In genomic region chr13:37749485-37749884, GRCm38 (mm10) we compare ENCODE assay signal across 9 mouse cellular contexts. TPM values are rescaled to one million over a fixed set of nuclear protein-coding genes. Genes with fewer than 3 reads are reported as not detected.
DNase-seq lines count a peak whose midpoint lies in the region; ATAC-seq and TF ChIP-seq lines count a peak whose summit lies in the region.
"Had no signal": no experiment of that assay in that cellular context is flagged by ENCODE, and none has a peak within 500 bp of the region (broad histone marks: within the 10 kb centered on the region; RNA-seq: fewer than 3 reads in every experiment).

No protein-coding gene starts in this region.

- no peak for TF ChIP-seq CTCF in olfactory bulb, adult 2 months (IDR thresholded peaks at IDR 0.05; ENCODE audit: insufficient read depth, low read depth, low read length)

- peaks cover 22% of the 10 kb centered on the region for H3K4me1 ChIP-seq in embryonic facial prominence, embryonic 10.5 days
- no peaks in the 10 kb centered on the region for H3K4me1 ChIP-seq in hindbrain, embryonic 16.5 days (ENCODE audit: control insufficient read depth, insufficient read depth, low read depth, low read length)
- peaks cover 12% of the 10 kb centered on the region for H3K4me1 ChIP-seq in olfactory bulb, adult 2 months (ENCODE audit: control insufficient read depth, insufficient read depth, low read length)

- 14% methylated on average over 3 of the region's 3 CpGs for WGBS in embryonic facial prominence, embryonic 10.5 days
- 13% methylated on average over 3 of the region's 3 CpGs for WGBS in hindbrain, embryonic 16.5 days
- 19% methylated on average over 3 of the region's 3 CpGs for WGBS in olfactory bulb, adult 2 months

- H3K4me2 ChIP-seq in hindbrain, embryonic 16.5 days (ENCODE audit: low read length), result no peak overlapping the region

- ATAC-seq in hindbrain, embryonic 16.5 days, result peak; percentile 56; the same call in 1 of the 2 replicates
- ATAC-seq in megakaryocyte, adult 5-6 weeks (ENCODE audit: poor library complexity, severe bottlenecking), result no peak

- H3K4me3 ChIP-seq in embryonic facial prominence, embryonic 10.5 days, result no peak overlapping the region
- H3K4me3 ChIP-seq in hindbrain, embryonic 16.5 days (ENCODE audit: low read length), result no peak overlapping the region
- H3K4me3 ChIP-seq in olfactory bulb, adult 2 months (ENCODE audit: insufficient read depth, low read depth, low read length), result no peak overlapping the region
- H3K4me3 ChIP-seq: left cerebral cortex, adult 2 months had no signal

- no peak overlapping the region for H3K27ac ChIP-seq in embryonic facial prominence, embryonic 10.5 days (replicated peaks)
- no peak overlapping the region for H3K27ac ChIP-seq in hindbrain, embryonic 16.5 days (ENCODE audit: low read depth, low read length)
- peak overlapping the region; percentile 51; the same call in 1 of the 2 replicates for H3K27ac ChIP-seq in olfactory bulb, adult 2 months (ENCODE audit: insufficient read depth, low read depth, low read length)
- H3K27ac ChIP-seq: left cerebral cortex, adult 2 months had no signal

- no peak overlapping the region for H3K9ac ChIP-seq in hindbrain, embryonic 16.5 days (ENCODE audit: low read depth, low read length)

- H3K36me3 ChIP-seq in embryonic facial prominence, embryonic 10.5 days (replicated peaks), result no peaks in the 10 kb centered on the region
- H3K36me3 ChIP-seq in hindbrain, embryonic 16.5 days (ENCODE audit: control insufficient read depth, insufficient read depth, low read length), result no peaks in the 10 kb centered on the region

- peaks cover 9% of the 10 kb centered on the region; the same call in 1 of the 2 replicates for H3K27me3 ChIP-seq in embryonic facial prominence, embryonic 10.5 days (replicated peaks; ENCODE audit: low read depth, poor library complexity, severe bottlenecking)
- H3K27me3 ChIP-seq in hindbrain, embryonic 16.5 days (replicated peaks; ENCODE audit: control insufficient read depth, insufficient read depth, low read length), result no peaks in the 10 kb centered on the region

- DNase-seq in layer of hippocampus, postnatal 14 days (ENCODE audit: low spot score in 2 of 2), result peak; percentile 3 to 4
- DNase-seq in layer of hippocampus, adult 9-10 months (ENCODE audit: low spot score), result no peak
- DNase-seq in embryonic facial prominence, embryonic 10.5 days (ENCODE audit: low spot score), result peak; percentile 23
- DNase-seq in cerebellum, postnatal 25 days, result no peak
- no peak for DNase-seq in adrenal gland, adult (ENCODE audit: inconsistent age in 2 of 2, low spot score in 1 of 2)

- no peaks in the 10 kb centered on the region for H3K9me3 ChIP-seq in embryonic facial prominence, embryonic 10.5 days
- H3K9me3 ChIP-seq in hindbrain, embryonic 16.5 days (ENCODE audit: control insufficient read depth, low read length), result no peaks in the 10 kb centered on the region

- no peak for TF ChIP-seq POLR2A in olfactory bulb, adult 2 months (IDR thresholded peaks at IDR 0.05; ENCODE audit: insufficient read depth, low read depth, low read length)

RNA-seq across cellular contexts. Expression of gene Rreb1, which starts 28.7 kb away (rescaled TPM):
- total RNA-seq in layer of hippocampus, postnatal 14 days (2021), result 10 to 100 TPM; 35.2 to 35.7 TPM
- polyA plus RNA-seq in embryonic facial prominence, embryonic 10.5 days (2016; fragmentation: Nextera tagmentation; extraction: Ambion mirVana), result 6.0 and 6.4 TPM in 2 replicates
- 2.0 and 3.9 TPM in 2 replicates for polyA plus RNA-seq in hindbrain, embryonic 16.5 days (2015; fragmentation: Nextera tagmentation; extraction: Ambion mirVana)
- polyA plus RNA-seq in olfactory bulb, adult 2 months (2012; ENCODE audit: insufficient read depth, insufficient read length, low replicate concordance, missing spikeins), result 58.3 TPM in 1 of 2 replicates, not detected in the other
- 27.0 and 33.7 TPM in 2 replicates for total RNA-seq in megakaryocyte, adult 5-6 weeks (2015)
- total RNA-seq in megakaryocyte, adult 5-6 weeks (2017), result 10.0 and 12.7 TPM in 2 replicates

Comparison
In these comparisons a context has a peak if more than half of its experiments do, and no peak if none do; other contexts are left out.
1. DNase-seq: peak in layer of hippocampus, postnatal 14 days (2 of 2) and embryonic facial prominence, embryonic 10.5 days (single experiment); none in layer of hippocampus, adult 9-10 months (single experiment), cerebellum, postnatal 25 days (0 of 2) and adrenal gland, adult (0 of 2).